Comparison of ENCODE assay signal across 25 mouse cellular contexts in genomic region chr11:55239496-55239895, GRCm38 (mm10). TPM values are rescaled to one million over a fixed set of nuclear protein-coding genes. Genes with fewer than 3 reads are reported as not detected.
"Had no signal": no experiment of that assay in that cellular context is flagged by ENCODE, and none has a peak within 500 bp of the region (broad histone marks: within the 10 kb centered on the region; RNA-seq: fewer than 3 reads in every experiment).

No protein-coding gene starts in this region.

- H3K27ac ChIP-seq: heart, adult 2 months; heart, embryonic 13.5 days; heart, embryonic 15.5 days; hindbrain, embryonic 13.5 days; hindbrain, embryonic 15.5 days; hindbrain, postnatal 0 days; layer of hippocampus, adult 2 months; limb, embryonic 13.5 days; limb, embryonic 15.5 days had no signal

- H3K9ac ChIP-seq: forebrain, postnatal 0 days; heart, embryonic 13.5 days; heart, embryonic 15.5 days; hindbrain, embryonic 13.5 days; hindbrain, embryonic 15.5 days; limb, embryonic 13.5 days; limb, embryonic 15.5 days had no signal

- H3K4me3 ChIP-seq: heart, adult 2 months; heart, embryonic 13.5 days; heart, embryonic 15.5 days; hindbrain, embryonic 13.5 days; hindbrain, embryonic 15.5 days; layer of hippocampus, adult 2 months; limb, embryonic 13.5 days; limb, embryonic 15.5 days had no signal

- ATAC-seq: forebrain, postnatal 0 days; hindbrain, postnatal 0 days; intestine, postnatal 0 days had no signal

- H3K27me3 ChIP-seq: heart, embryonic 13.5 days; heart, embryonic 15.5 days; hindbrain, embryonic 13.5 days; hindbrain, embryonic 15.5 days; limb, embryonic 13.5 days; limb, embryonic 15.5 days had no signal

- DNase-seq: forebrain, postnatal 0 days; gastrocnemius, postnatal 14 days; gastrocnemius, postnatal 36 days; heart, adult 11 months; heart, adult 2 months; heart, postnatal 14 days; heart, postnatal 36 days; kidney, adult 18-20 months; kidney, adult 8-10 months; kidney, postnatal 10 days; kidney, postnatal 25 days; kidney, postnatal 4 days; left cerebral cortex, postnatal 4 days had no signal

- H3K36me3 ChIP-seq: heart, embryonic 15.5 days; hindbrain, embryonic 15.5 days; limb, embryonic 13.5 days had no signal

- H3K9me3 ChIP-seq: heart, embryonic 13.5 days; heart, embryonic 15.5 days; hindbrain, embryonic 13.5 days; hindbrain, embryonic 15.5 days; limb, embryonic 13.5 days; limb, embryonic 15.5 days had no signal

- H3K4me2 ChIP-seq: heart, embryonic 11.5 days; heart, embryonic 13.5 days; heart, embryonic 15.5 days; hindbrain, embryonic 13.5 days; hindbrain, embryonic 15.5 days; limb, embryonic 13.5 days; limb, embryonic 15.5 days; liver, embryonic 11.5 days had no signal

- H3K4me1 ChIP-seq: heart, embryonic 13.5 days; heart, embryonic 15.5 days; hindbrain, embryonic 13.5 days; hindbrain, embryonic 15.5 days; limb, embryonic 13.5 days; limb, embryonic 15.5 days had no signal

RNA-seq across cellular contexts. Expression of gene Slc36a2, which starts 54.6 kb away (rescaled TPM):
- total RNA-seq: hematopoietic stem cell, adult 5-6 weeks had no signal
- polyA plus RNA-seq: intestine, postnatal 0 days had no signal
